Mouse (Mus musculus) mesoderm, embryonic 11.5 days (tissue): Measurements from ENCODE around the gene Pate2.

Experiments used
- DNase-seq: peaks from one replicate; pipeline ENCODE4 v3.0.0-alpha.2; 2012; ENCODE audit warnings: low read depth, low spot score

Gene Pate2

DNA sequence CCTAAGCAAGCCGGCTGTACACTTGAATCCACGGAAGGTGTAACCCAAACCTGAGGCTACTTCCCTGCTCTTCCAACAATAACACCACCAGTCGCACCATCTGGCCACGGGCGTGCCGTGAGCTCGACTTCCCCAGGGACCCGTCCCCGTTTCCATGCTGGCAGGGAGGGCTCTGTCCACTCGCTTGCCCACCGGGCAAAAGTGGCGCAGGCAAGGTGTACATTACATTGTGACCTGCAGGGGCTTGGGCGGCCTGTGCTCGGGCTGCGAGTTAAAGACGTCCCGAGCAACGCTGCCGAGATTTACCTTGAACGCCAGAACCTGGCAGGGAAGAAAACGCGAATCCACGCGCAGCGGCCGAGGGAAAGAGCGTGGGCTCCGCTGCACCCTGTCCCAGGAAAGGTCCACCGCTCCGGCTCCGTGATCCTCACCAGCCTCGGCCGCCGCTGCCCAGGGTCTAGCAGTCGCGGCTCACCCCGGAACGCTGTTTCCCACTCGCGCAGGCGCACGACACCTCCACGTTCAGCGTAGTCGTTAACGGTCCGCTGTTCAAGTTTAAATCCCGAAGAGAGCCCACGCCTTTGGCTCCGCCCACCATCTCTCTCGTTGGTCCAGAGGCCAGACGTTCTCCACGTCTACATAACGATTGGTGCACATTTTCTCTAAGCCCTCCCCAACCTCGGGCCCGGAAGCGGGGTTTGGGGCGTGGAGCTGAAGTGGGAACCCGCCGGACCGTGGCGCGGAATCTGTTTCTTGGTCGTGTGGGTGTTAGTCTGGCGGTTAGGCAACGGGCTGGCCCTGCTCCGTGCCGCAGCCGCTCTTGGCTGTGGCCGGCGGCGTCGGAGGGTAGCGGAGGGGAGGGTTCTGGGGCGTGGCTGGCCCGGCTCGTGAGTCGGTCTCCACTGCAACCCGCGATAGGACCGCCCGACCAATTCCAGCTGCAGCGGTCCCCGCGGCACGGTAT is at the start of gene Pate2, which contains the start of gene Hyls1:
Gene Pate2 (plus strand): TSS at position 714 of the 964 bp plus-strand sequence.
Gene Hyls1 (minus strand): TSS at position 828 of the 964 bp plus-strand sequence.
- DNase-seq = peak; percentile 97

DNA sequence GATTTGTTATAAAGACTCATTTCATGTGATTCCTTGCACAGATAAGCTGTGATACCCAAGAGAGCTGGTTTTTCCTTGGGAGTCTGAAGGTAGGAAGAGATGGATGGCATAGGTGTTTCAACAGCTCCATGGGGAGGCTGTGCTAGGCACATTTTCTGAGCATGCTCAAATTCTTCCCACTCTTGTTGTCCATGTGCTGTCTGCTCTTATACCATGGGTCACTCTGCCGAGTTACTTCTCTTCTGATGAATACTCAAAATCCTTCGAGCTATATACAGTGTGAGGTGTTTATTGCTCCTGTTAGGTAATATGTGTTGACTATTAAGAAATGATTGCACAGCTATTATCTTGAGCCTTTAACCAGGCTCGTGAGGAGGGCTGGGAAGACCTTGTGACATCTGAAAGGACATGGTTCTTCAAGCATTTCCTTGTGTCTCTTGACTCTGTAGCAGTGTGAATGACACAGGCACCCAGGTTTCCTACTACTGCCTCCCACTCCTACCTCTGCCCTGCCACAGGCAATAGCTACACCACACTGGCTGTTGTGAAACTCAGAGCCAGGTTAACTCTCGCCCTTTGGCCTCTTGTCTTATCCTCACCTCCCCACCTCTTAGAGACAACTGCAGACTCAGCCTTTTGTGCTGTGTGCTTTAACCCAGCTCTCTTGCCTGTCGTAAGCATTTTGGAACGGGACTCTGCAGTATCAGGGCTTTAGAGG is 49.3 kb upstream of the Pate2 start:
- no peak for DNase-seq

DNA sequence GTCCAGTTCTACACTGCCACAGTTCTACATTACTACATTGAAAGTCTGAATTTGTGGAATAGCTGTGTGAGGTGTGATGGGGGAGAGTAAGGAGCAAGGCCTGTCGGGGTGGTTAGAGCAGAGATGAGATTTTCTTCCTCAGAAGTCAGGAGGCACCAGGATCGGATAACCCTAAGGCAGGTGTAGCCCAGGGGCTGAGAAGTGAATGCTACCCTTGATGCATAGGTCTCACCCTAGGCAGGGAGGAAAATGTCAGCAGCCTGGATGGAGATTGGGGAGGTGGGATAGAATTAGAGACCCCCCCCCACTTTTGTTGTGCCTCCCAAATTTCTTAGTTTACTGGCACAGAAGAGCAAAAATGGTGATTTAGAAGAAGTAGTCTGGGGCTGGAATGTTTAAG is 47.8 kb upstream of the Pate2 start:
- DNase-seq = no peak

DNA sequence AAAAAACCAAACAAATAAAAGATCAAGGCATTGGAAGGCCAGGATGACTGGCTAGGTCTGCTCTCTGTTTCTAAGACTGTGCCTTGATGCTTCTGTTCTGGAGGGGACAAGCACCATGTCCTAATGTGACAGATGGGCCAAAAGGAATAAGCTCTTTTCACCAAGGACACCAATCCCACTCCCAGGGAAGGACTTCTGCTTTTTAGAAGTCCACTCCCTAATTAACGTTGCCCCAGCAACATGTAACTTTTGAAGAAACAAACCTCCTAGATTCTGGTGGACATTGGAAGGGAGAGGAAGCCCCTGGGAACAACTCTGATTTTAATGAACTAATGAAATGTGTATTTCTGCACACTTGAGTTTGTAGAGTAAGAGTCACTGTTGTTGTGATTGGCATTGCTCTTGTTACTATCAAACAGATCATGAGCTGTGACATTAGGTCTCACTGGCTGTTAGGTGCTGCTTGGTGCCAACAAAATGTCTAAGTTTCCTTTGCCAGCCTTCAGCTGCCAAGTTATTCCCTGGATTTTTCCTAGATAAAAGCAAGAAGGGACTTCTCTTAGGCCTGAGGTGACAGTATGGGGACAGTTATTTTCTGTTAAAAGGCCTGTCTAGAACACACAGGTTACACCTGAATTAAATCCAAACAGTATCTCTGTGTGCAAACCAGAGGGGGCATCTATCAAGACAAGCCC is 47.1 kb upstream of the Pate2 start:
- DNase-seq = no peak

DNA sequence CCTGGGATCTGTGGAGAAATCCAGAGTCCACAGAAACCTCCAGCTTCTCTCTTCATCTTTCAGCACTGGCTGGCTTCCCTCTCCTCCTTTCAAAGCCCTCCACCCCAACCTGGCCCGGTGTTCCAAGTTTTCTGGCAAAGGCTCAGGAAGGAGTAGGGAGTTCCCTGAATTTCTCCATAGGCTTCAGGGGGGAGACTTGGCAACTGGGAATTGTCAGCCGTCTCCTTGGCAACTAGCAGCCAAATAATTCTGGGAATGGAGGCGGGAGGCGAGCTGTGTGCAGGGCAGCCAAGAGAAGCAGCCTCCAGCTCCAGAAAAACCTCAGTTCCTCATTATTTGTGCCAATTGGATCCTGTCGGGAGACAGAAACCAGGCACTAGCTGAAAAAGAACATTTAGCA is 46.5 kb upstream of the Pate2 start:
- no peak for DNase-seq

GRCm38 (mm10) chr9:35523941-35524411 is 46.1 kb upstream of the Pate2 start:
- DNase-seq = peak; percentile 50

GRCm38 (mm10) chr9:35529141-35529540 is 40.9 kb upstream of the Pate2 start:
- DNase-seq = no peak

DNA sequence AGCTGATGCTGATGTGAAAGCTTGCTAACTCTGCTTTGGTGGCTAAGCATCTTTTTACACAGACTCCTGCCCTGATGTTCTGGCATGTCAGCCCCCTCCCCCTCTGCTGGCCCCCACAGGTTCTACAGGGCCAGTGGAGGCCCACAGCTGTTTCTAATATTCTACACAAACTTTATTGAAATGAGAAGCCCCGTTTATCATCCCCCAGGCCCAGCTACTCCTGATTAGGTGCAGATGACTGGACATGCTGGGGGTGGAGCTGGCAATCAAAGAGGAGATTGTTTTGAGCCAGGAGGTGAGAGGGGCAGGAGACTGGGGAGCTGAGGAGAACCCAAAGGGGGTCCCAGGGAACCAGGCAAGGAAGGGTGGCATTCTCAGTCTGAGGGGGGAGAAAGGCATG is 40.3 kb upstream of the Pate2 start:
- DNase-seq = peak; percentile 73

GRCm38 (mm10) chr9:35533266-35533665 is 36.8 kb upstream of the Pate2 start:
- no peak for DNase-seq

GRCm38 (mm10) chr9:35535110-35535509 is 35.0 kb upstream of the Pate2 start:
- DNase-seq = peak; percentile 84

- no peak for DNase-seq
Measured at GRCm38 (mm10) chr9:35535876-35536275, 34.2 kb upstream of the Pate2 start.

- no peak for DNase-seq
Measured at GRCm38 (mm10) chr9:35539001-35539750, 30.9 kb upstream of the Pate2 start.

DNA sequence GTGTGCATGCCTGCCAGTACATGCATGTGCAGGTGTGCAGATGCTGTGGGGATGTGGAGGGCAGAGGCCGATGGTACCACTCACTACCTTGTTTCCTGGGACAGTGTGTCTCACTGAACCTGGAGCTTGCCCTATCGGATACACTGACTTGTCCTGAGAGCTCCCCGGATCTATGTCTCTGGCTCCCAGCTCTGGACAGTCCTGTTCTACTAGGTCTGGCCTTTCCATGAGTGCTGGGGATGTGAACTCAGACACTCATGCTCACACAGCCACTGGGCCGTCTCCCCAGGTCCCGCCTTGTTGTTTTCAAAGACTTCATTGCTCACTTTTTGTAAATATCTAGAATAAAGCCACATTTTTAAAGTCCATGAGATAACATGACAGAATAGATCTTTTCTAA is 29.1 kb upstream of the Pate2 start:
- DNase-seq = no peak

DNA sequence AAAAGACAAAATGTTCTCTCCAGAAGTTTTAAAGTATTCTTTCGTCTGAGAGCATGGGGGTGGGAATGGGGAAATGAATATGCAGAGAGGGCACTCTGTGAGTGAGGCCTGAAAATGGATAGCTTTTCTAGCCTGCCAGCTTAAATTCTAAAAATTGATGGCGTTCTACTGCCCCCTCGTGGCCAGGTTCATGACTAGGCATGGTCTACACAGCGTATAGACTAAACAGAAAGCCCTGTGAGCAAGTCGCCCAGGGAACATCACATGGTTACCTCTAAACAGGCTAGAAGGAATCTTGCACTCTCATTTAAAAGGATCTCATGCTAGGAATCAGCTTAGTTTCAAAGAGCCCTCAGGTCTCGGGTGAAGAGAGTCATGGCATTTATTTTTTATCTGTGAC is 28.6 kb upstream of the Pate2 start:
- peak; percentile 90 for DNase-seq

DNA sequence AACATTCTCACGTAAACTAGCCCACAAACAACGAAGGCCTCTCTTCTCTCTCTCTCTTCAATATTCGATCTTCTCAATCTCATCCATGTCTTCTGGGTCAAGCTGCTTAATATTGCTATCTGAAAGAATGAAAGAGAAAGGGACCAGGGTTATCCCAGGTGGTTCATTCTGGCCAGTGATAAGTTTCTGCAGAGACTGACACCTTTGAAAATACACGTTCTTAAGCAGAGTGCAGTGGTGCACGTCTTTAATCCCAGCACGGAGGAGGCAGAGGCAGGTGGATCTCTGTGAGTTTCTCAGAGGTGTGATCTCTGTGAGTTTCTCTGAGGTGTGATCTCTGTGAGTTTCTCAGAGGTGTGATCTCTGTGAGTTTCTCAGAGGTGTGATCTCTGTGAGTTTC is 28.1 kb upstream of the Pate2 start:
- no peak for DNase-seq

GRCm38 (mm10) chr9:35543099-35543860 is 26.8 kb upstream of the Pate2 start:
- no peak for DNase-seq

DNA sequence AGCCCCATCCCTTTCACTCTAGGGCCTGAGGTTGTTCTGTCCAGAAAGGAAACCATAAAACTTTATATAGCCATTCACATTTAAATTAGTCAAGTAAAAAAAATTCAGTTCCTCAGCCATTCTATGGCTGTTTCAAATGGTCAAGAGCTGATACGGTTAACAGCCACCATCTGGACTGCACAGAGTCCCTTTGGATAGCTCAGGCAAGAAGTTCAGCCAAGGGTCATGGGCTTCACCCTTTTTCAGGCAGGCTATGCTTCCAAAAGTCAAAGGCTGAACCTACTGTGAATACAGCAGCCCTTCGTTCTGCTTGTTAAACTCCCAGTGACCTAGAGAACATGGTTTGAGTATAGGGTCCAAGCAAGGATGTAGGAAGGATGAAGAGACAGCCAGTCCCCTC is 25.4 kb upstream of the Pate2 start:
- DNase-seq = no peak

DNA sequence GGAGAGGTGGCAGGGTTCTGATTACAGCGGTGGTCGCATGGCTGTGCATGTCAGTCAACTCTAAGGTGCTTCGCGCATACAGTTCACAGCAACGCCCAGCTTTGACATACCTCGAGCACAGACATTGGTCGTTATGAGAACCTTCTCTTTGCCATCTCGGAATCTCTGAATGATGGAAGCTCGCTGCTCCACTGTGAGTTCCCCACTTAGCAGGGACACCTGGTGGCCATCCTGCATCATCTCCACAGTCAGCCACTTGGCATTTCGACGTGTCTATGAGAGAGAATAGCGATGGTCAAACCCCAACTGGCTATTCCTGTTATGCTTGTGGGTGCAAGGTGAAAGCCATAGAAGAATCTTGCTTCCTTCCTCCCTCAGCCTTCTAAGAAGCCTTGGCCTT is 24.4 kb upstream of the Pate2 start:
- DNase-seq = no peak

DNA sequence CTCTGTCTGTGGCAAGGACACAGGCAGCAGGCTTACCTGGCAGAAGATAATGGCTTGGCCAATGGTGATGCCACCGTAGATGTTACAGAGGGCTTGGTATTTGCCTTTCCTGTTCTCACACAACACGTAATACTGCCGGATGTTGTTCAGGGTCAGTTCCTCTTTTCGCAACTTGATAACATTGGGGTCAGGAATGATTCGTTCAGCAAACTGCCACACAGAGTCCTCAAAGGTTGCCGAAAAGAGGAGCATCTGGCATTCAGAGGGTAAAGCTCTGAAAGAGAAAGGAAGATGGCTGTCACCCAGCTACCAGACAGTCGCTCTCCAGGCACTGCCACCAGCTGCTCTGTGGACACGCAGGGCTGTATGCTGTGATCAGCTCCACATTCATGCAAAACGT is 23.3 kb upstream of the Pate2 start:
- no peak for DNase-seq

GRCm38 (mm10) chr9:35548455-35548854 is 21.6 kb upstream of the Pate2 start:
- no peak for DNase-seq
